Mouse (Mus musculus): ENCODE data around the gene Arhgap35. TPM values are rescaled to one million over a fixed set of nuclear protein-coding genes. Genes with fewer than 3 reads are reported as not detected.

Gene Arhgap35
- polyA plus RNA-seq, 1 experiment from 2014 or later, result 3.4 TPM

DNA sequence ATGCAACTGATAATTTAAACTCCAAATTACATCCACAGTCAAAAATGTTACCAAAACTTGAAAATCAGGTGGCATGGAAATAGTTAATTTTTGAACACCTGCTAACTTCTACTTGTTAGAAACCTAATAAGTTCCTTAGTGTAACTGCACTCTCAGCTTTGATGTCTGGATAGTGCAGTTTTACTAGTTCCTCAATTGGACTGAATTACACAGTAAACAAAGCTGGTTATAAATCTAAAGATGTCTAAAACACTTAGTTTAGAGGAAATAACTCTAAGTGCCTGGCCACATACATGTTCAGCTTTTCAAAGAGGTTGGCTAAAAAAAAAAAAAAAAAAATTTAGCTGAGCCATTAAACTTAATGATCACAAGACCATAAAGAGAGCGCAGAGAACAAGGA, 43.6 kb downstream of the Arhgap35 start:
- Histone ChIP-seq H3K4me2 (replicated peaks; ENCODE audit: low read depth) (no peak overlapping the region), H3K4me3 (ENCODE audit: low read depth, low read length) (no peak overlapping the region), H3K27ac (ENCODE audit: low read depth, low read length) (no peak overlapping the region), H3K9ac (ENCODE audit: low read depth, low read length) (no peak overlapping the region), H3K27me3 (replicated peaks; ENCODE audit: control insufficient read depth, insufficient read depth, low read length) (no peaks in the 10 kb centered on the region), H3K36me3 (ENCODE audit: control insufficient read depth, insufficient read depth) (no peaks in the 10 kb centered on the region), H3K9me3 (ENCODE audit: control insufficient read depth) (no peaks in the 10 kb centered on the region), H3K4me1 (replicated peaks; ENCODE audit: control insufficient read depth, insufficient read depth, low read length) (no peaks in the 10 kb centered on the region)
- 31% methylated on average over 1 of the region's 1 CpGs for WGBS
- no peak for ATAC-seq
- no peak for TF ChIP-seq CTCF (IDR thresholded peaks at IDR 0.05; ENCODE audit: low read depth)

DNA sequence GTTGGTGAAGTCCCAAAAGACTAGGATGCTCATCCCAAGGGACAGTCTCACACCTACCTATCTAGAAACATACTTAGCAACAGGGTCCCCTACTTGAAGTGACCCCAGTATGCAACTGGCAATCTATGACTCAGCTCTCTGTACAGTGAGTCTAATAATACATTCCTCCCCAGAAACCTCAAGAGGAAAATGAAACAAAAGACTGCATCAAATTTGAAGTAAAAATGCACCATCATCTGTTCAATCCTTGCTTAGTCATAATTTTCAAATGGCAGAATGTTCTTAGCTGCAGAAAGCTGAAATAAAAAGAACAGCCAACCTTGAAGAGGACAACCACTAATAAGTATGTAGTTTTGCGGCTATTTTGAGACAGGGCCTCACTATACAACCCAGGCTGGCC, 44.1 kb downstream of the Arhgap35 start:
- WGBS, result 62% methylated on average over 1 of the region's 1 CpGs
- H3K4me3 ChIP-seq (ENCODE audit: low read depth, low read length), result no peak overlapping the region
- no peaks in the 10 kb centered on the region for H3K27me3 ChIP-seq (replicated peaks; ENCODE audit: control insufficient read depth, insufficient read depth, low read length)
- TF ChIP-seq CTCF (IDR thresholded peaks at IDR 0.05; ENCODE audit: low read depth), result no peak
- no peak overlapping the region for H3K4me2 ChIP-seq (replicated peaks; ENCODE audit: low read depth)
- no peak overlapping the region for H3K27ac ChIP-seq (ENCODE audit: low read depth, low read length)
- H3K4me1 ChIP-seq (replicated peaks; ENCODE audit: control insufficient read depth, insufficient read depth, low read length), result no peaks in the 10 kb centered on the region
- no peaks in the 10 kb centered on the region for H3K9me3 ChIP-seq (ENCODE audit: control insufficient read depth)
- H3K36me3 ChIP-seq (ENCODE audit: control insufficient read depth, insufficient read depth), result no peaks in the 10 kb centered on the region
- no peak overlapping the region for H3K9ac ChIP-seq (ENCODE audit: low read depth, low read length)
- no peak for ATAC-seq

DNA sequence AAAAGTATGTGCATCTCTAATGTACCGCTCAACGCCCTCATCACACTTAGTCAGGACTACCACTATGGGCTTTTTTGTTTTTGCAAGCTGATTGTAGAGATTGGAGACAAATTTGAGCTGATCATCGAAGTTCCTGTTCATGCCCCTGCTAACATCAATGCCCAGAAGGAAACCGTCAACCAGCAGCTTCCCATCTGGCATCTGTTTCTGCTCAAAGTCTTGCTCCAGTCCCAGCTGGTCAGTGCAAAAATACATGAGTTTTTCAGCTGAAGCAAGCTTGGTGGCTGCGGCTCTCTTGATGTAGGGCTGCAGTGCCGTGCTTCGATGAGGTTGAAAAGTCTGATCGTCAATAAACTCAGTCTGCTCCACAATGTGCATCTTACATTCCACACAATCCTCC, 50.3 kb downstream of the Arhgap35 start:
- H3K9ac ChIP-seq (ENCODE audit: low read depth, low read length), result no peak overlapping the region
- H3K27ac ChIP-seq (ENCODE audit: low read depth, low read length), result no peak overlapping the region
- no peaks in the 10 kb centered on the region for H3K27me3 ChIP-seq (replicated peaks; ENCODE audit: control insufficient read depth, insufficient read depth, low read length)
- WGBS, result 91% methylated on average over 8 of the region's 8 CpGs
- TF ChIP-seq CTCF (IDR thresholded peaks at IDR 0.05; ENCODE audit: low read depth), result no peak
- no peaks in the 10 kb centered on the region for H3K9me3 ChIP-seq (ENCODE audit: control insufficient read depth)
- no peak for ATAC-seq
- no peak overlapping the region for H3K4me2 ChIP-seq (replicated peaks; ENCODE audit: low read depth)
- peaks cover 47% of the 10 kb centered on the region for H3K36me3 ChIP-seq (ENCODE audit: control insufficient read depth, insufficient read depth)
- H3K4me3 ChIP-seq (ENCODE audit: low read depth, low read length), result no peak overlapping the region
- no peaks in the 10 kb centered on the region for H3K4me1 ChIP-seq (replicated peaks; ENCODE audit: control insufficient read depth, insufficient read depth, low read length)

DNA sequence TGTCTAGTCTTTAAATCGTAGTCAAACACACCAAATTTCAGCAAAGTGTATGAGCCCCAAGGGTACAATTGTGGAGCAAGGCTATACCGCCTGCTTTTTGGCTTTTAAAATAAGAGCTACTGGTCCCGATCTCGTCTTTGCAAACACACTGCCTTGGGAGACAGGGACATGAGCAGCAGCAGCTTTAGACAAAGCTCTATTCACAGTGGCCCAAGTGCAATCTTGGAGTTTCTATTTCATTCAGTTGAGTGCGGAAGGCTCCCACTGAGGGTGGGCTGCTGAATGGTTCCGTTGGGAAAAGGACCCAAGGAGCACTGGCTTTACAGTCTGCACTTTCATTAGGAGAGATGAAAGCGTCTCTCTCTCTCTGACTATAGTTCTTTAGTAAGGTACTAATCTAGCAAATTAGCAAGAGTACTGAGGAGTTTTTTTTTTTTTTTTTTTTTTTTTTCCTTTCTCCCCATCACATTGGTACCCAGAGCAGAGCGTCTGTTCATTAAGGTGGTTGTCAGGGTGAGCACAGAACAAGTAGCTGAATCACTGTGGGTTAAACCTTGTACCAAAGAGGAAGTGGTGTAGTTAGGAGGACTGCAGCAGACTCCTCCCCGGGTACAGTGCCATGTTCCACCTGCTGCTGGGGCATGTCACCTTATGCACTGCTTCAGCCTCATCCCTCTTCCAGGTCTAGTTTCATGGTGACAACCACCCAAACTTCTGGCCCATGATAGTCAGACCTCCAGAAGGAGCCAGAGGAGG, 56.8 kb downstream of the Arhgap35 start:
- H3K9ac ChIP-seq (ENCODE audit: low read depth, low read length), result no peak overlapping the region
- H3K36me3 ChIP-seq (ENCODE audit: control insufficient read depth, insufficient read depth), result peaks cover 23% of the 10 kb centered on the region
- no peak for ATAC-seq
- TF ChIP-seq CTCF (IDR thresholded peaks at IDR 0.05; ENCODE audit: low read depth), result no peak
- no peaks in the 10 kb centered on the region for H3K27me3 ChIP-seq (replicated peaks; ENCODE audit: control insufficient read depth, insufficient read depth, low read length)
- no peak overlapping the region for H3K4me2 ChIP-seq (replicated peaks; ENCODE audit: low read depth)
- no peaks in the 10 kb centered on the region for H3K9me3 ChIP-seq (ENCODE audit: control insufficient read depth)
- no peak overlapping the region for H3K27ac ChIP-seq (ENCODE audit: low read depth, low read length)
- WGBS, result 85% methylated on average over 9 of the region's 9 CpGs
- no peak overlapping the region for H3K4me3 ChIP-seq (ENCODE audit: low read depth, low read length)
- no peaks in the 10 kb centered on the region for H3K4me1 ChIP-seq (replicated peaks; ENCODE audit: control insufficient read depth, insufficient read depth, low read length)

DNA sequence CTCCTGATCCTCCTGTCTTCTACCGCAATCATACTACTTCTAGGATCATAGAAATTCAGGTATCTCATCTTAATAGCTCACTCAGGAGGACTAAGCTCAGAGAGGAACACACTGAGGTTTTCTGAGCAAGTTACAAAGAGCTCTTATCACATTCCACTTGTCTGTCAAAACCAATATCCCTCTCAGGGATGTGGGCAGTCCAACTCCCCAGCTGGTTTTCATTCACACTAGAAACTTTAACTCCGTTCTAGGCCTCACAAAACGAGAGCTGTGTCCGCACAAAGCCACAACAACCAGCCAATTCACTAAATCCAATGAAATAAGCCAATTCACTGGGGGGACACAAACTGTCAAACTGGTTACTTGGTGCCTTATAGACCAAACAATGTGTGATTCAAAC, 57.5 kb downstream of the Arhgap35 start:
- Histone ChIP-seq H3K9me3 (ENCODE audit: control insufficient read depth) (no peaks in the 10 kb centered on the region), H3K27me3 (replicated peaks; ENCODE audit: control insufficient read depth, insufficient read depth, low read length) (no peaks in the 10 kb centered on the region), H3K4me3 (ENCODE audit: low read depth, low read length) (no peak overlapping the region), H3K9ac (ENCODE audit: low read depth, low read length) (no peak overlapping the region), H3K4me2 (replicated peaks; ENCODE audit: low read depth) (no peak overlapping the region), H3K27ac (ENCODE audit: low read depth, low read length) (no peak overlapping the region), H3K4me1 (replicated peaks; ENCODE audit: control insufficient read depth, insufficient read depth, low read length) (no peaks in the 10 kb centered on the region), H3K36me3 (ENCODE audit: control insufficient read depth, insufficient read depth) (peaks cover 16% of the 10 kb centered on the region)
- WGBS, result 87% methylated on average over 4 of the region's 4 CpGs
- no peak for ATAC-seq
- no peak for TF ChIP-seq CTCF (IDR thresholded peaks at IDR 0.05; ENCODE audit: low read depth)

DNA sequence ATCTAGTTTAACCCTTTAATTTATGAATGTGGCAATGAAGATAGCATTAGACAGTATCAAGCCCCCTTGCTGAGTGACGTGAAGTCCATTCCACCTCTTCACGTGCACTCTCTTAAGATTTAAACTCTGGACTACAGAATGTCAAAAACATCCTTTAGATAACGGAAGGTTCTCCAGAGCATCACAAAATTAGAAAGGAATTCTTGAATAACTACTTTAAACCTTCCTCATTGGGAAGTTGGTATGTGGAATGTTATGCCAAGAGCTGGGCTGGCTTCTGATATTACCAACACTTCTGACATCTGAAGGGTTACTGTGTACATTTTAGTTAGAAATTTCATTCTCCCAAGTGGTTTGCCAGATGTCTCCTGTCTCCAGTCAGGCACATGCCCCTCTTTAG, 60.6 kb downstream of the Arhgap35 start:
- no peaks in the 10 kb centered on the region for H3K36me3 ChIP-seq (ENCODE audit: control insufficient read depth, insufficient read depth)
- no peaks in the 10 kb centered on the region for H3K4me1 ChIP-seq (replicated peaks; ENCODE audit: control insufficient read depth, insufficient read depth, low read length)
- ATAC-seq, result no peak
- H3K4me3 ChIP-seq (ENCODE audit: low read depth, low read length), result no peak overlapping the region
- 68% methylated on average over 3 of the region's 3 CpGs for WGBS
- H3K9ac ChIP-seq (ENCODE audit: low read depth, low read length), result no peak overlapping the region
- TF ChIP-seq CTCF (IDR thresholded peaks at IDR 0.05; ENCODE audit: low read depth), result no peak
- no peaks in the 10 kb centered on the region for H3K9me3 ChIP-seq (ENCODE audit: control insufficient read depth)
- no peaks in the 10 kb centered on the region for H3K27me3 ChIP-seq (replicated peaks; ENCODE audit: control insufficient read depth, insufficient read depth, low read length)
- no peak overlapping the region for H3K27ac ChIP-seq (ENCODE audit: low read depth, low read length)
- H3K4me2 ChIP-seq (replicated peaks; ENCODE audit: low read depth), result no peak overlapping the region

Measured in intestine, postnatal 0 days (tissue).